9 mouse cellular contexts compared by ENCODE assay signal in genomic region chr4:133058513-133059480, GRCm38 (mm10). TPM values are rescaled to one million over a fixed set of nuclear protein-coding genes. Genes with fewer than 3 reads are reported as not detected.
A peak's percentile ranks its signal among the peaks of the same experiment; 100 is the strongest.
DNase-seq lines count a peak whose midpoint lies in the region; ATAC-seq and TF ChIP-seq lines count a peak whose summit lies in the region.
"Had no signal": no experiment of that assay in that cellular context is flagged by ENCODE, and none has a peak within 500 bp of the region (broad histone marks: within the 10 kb centered on the region; RNA-seq: fewer than 3 reads in every experiment).

No protein-coding gene starts in this region.

- no peak for TF ChIP-seq POLR2A in small intestine, adult 2 months (IDR thresholded peaks at IDR 0.05; ENCODE audit: low read depth, low read length)

- no peak for TF ChIP-seq CTCF in small intestine, adult 2 months (IDR thresholded peaks at IDR 0.05; ENCODE audit: extremely low read depth, insufficient read length, insufficient replicate concordance, low read depth, low read length)

- H3K36me3 ChIP-seq in midbrain, embryonic 13.5 days: peaks cover 44% of the 10 kb centered on the region
- H3K36me3 ChIP-seq in midbrain, embryonic 10.5 days: peaks cover 61% of the 10 kb centered on the region
- peaks cover 74% of the 10 kb centered on the region for H3K36me3 ChIP-seq in limb, embryonic 12.5 days
- peaks cover 33% of the 10 kb centered on the region for H3K36me3 ChIP-seq in small intestine, adult 2 months (ENCODE audit: control insufficient read depth, insufficient read depth, low read length)

- ATAC-seq in midbrain, embryonic 13.5 days: no peak
- ATAC-seq in limb, embryonic 12.5 days (ENCODE audit: insufficient number of reproducible peaks, insufficient read depth, low FRiP score, low TSS enrichment, low read depth): no peak

- no peak overlapping the region for H3K27ac ChIP-seq in midbrain, embryonic 13.5 days
- H3K27ac ChIP-seq in midbrain, embryonic 10.5 days (replicated peaks): no peak overlapping the region
- peak overlapping the region; percentile 62 for H3K27ac ChIP-seq in limb, embryonic 12.5 days
- H3K27ac ChIP-seq in small intestine, adult 2 months (ENCODE audit: insufficient read depth, low read depth, low read length): peak overlapping the region; percentile 98
- H3K27ac ChIP-seq: macrophage had no signal

- WGBS in midbrain, embryonic 13.5 days: 80% methylated on average over 11 of the region's 11 CpGs
- WGBS in midbrain, embryonic 10.5 days: 75% methylated on average over 11 of the region's 11 CpGs
- 49% methylated on average over 11 of the region's 11 CpGs for WGBS in limb, embryonic 12.5 days
- 67% methylated on average over 11 of the region's 11 CpGs for WGBS in small intestine, adult 2 months

- H3K4me1 ChIP-seq in midbrain, embryonic 13.5 days (replicated peaks): peaks cover 41% of the 10 kb centered on the region
- H3K4me1 ChIP-seq in midbrain, embryonic 10.5 days: peaks cover 55% of the 10 kb centered on the region
- peaks cover 58% of the 10 kb centered on the region for H3K4me1 ChIP-seq in limb, embryonic 12.5 days (replicated peaks)
- peaks cover 40% of the 10 kb centered on the region for H3K4me1 ChIP-seq in small intestine, adult 2 months (ENCODE audit: control insufficient read depth, insufficient read depth, insufficient read length, low read length)

- peak; percentile 97 for DNase-seq in heart, adult 11 months
- DNase-seq in heart, postnatal 14 days: no peak
- DNase-seq in midbrain, embryonic 10.5 days (ENCODE audit: low spot score): no peak
- DNase-seq in layer of hippocampus, adult 9-10 months (ENCODE audit: low spot score): no peak
- DNase-seq in yolk sac, embryonic 10.5 days (ENCODE audit: low spot score): no peak

- no peaks in the 10 kb centered on the region for H3K9me3 ChIP-seq in midbrain, embryonic 13.5 days
- H3K9me3 ChIP-seq in midbrain, embryonic 10.5 days (replicated peaks): no peaks in the 10 kb centered on the region
- no peaks in the 10 kb centered on the region for H3K9me3 ChIP-seq in limb, embryonic 12.5 days

- intact Hi-C loops in heart, postnatal 14 days (cut with DNase I): loop anchor here (2.0 to 5.0 kb wide), 6 partner anchors 22 to 244 kb away; no protein-coding TSS in a partner anchor

- H3K9ac ChIP-seq in midbrain, embryonic 13.5 days (replicated peaks): peak overlapping the region; percentile 10; the same call in 1 of the 2 replicates
- 0 out of 2 replicates have a peak overlapping the region, but pooled peaks have one; percentile 31 for H3K9ac ChIP-seq in limb, embryonic 12.5 days (replicated peaks)

- H3K27me3 ChIP-seq in midbrain, embryonic 13.5 days: no peaks in the 10 kb centered on the region
- H3K27me3 ChIP-seq in midbrain, embryonic 10.5 days (ENCODE audit: low read depth, poor library complexity, severe bottlenecking): no peaks in the 10 kb centered on the region
- no peaks in the 10 kb centered on the region for H3K27me3 ChIP-seq in limb, embryonic 12.5 days
- H3K27me3 ChIP-seq in small intestine, adult 2 months (ENCODE audit: control insufficient read depth, insufficient read depth, low read length): no peaks in the 10 kb centered on the region

- no peak overlapping the region for H3K4me2 ChIP-seq in midbrain, embryonic 13.5 days (replicated peaks)
- no peak overlapping the region for H3K4me2 ChIP-seq in limb, embryonic 12.5 days

- no peak overlapping the region for H3K4me3 ChIP-seq in midbrain, embryonic 13.5 days (replicated peaks)
- H3K4me3 ChIP-seq in midbrain, embryonic 10.5 days: no peak overlapping the region
- H3K4me3 ChIP-seq in limb, embryonic 12.5 days (replicated peaks): no peak overlapping the region
- no peak overlapping the region for H3K4me3 ChIP-seq in small intestine, adult 2 months (ENCODE audit: low read depth, low read length)

RNA-seq across cellular contexts. Expression of gene Ahdc1, which starts 47.7 kb away (rescaled TPM):
- total RNA-seq in heart, postnatal 14 days (2021): 10 to 100 TPM; 55.2 to 59.1 TPM
- polyA plus RNA-seq in midbrain, embryonic 13.5 days (2015; fragmentation: Nextera tagmentation; extraction: Ambion mirVana): 10.4 and 12.6 TPM in 2 replicates
- 5.7 and 5.8 TPM in 2 replicates for polyA plus RNA-seq in midbrain, embryonic 10.5 days (2016; fragmentation: Nextera tagmentation; extraction: Ambion mirVana)
- 13.2 and 14.5 TPM in 2 replicates for polyA plus RNA-seq in limb, embryonic 12.5 days (2016; fragmentation: Nextera tagmentation; extraction: Ambion mirVana)
- polyA plus RNA-seq in small intestine, adult 2 months (2012; rRNA removed): 13.8 and 23.7 TPM in 2 replicates

Comparison
In these comparisons a context has a peak if more than half of its experiments do, and no peak if none do; other contexts are left out.
1. H3K27ac ChIP-seq: peak in limb, embryonic 12.5 days (single experiment) and small intestine, adult 2 months (single experiment); none in midbrain, embryonic 13.5 days (single experiment) and midbrain, embryonic 10.5 days (single experiment).